Mouse (Mus musculus): ENCODE data around the gene Slc45a3. TPM values are rescaled to one million over a fixed set of nuclear protein-coding genes. Genes with fewer than 3 reads are reported as not detected.

The Slc45a3 gene
- total and polyA plus RNA-seq, 3 experiments: 15.6 to 40.7 TPM; not detected in 1

- H3K9me3 ChIP-seq (replicated peaks; ENCODE audit: insufficient read depth, low read length): no peaks in the 10 kb centered on the region
- H3K4me3 ChIP-seq (ENCODE audit: control insufficient read depth in 1 of 2, insufficient read depth in 1 of 2, low read depth in 2 of 2, low read length in 2 of 2): no peak overlapping the region
- DNase-seq (ENCODE audit: low read depth, low spot score): peak; percentile 76
- no peaks in the 10 kb centered on the region for H3K27me3 ChIP-seq (ENCODE audit: control insufficient read depth in 1 of 2, insufficient read depth in 2 of 2, low read length in 2 of 2)
- H3K9ac ChIP-seq (ENCODE audit: control insufficient read depth, low read depth, low read length, poor library complexity, severe bottlenecking): no peak overlapping the region
- peaks cover 22 to 23% of the 10 kb centered on the region in 2 experiments for H3K4me1 ChIP-seq (ENCODE audit: control insufficient read depth in 1 of 2, insufficient read depth in 2 of 2, low read length in 2 of 2)
- H3K36me3 ChIP-seq (ENCODE audit: control insufficient read depth in 1 of 2, insufficient read depth in 2 of 2, low read length in 2 of 2): peaks cover 22 to 39% of the 10 kb centered on the region in 2 experiments
- no peaks in the 10 kb centered on the region for H3K79me2 ChIP-seq (ENCODE audit: control insufficient read depth, insufficient read depth, low read length, poor library complexity)
- H3K27ac ChIP-seq (ENCODE audit: control insufficient read depth, low read depth, low read length): no peak overlapping the region
- no peak; the same call in 1 of the 2 replicates for TF ChIP-seq CHD1 (IDR thresholded peaks at IDR 0.05; ENCODE audit: low read depth, low read length)
- peak; percentile 75 for TF ChIP-seq RAD21 (IDR thresholded peaks at IDR 0.05; ENCODE audit: low read depth, low read length)
- peak; percentile 80 for TF ChIP-seq SMC3 (IDR thresholded peaks at IDR 0.05; ENCODE audit: low read depth, low read length)
- TF ChIP-seq GATA1 (IDR thresholded peaks at IDR 0.05; ENCODE audit: low read depth, low read length): no peak
- no peak for TF ChIP-seq JUND (IDR thresholded peaks at IDR 0.05; ENCODE audit: low read depth, low read length)
- no peak for TF ChIP-seq CHD2 (IDR thresholded peaks at IDR 0.05; ENCODE audit: low read length)
- TF ChIP-seq USF2 (IDR thresholded peaks at IDR 0.05; ENCODE audit: borderline replicate concordance in 1 of 2, insufficient read depth in 1 of 2, low read depth in 1 of 2, low read length in 2 of 2): no peak
- no peak for TF ChIP-seq ELF1 (IDR thresholded peaks at IDR 0.05; ENCODE audit: low read depth, low read length)
- TF ChIP-seq RCOR1 (IDR thresholded peaks at IDR 0.05; ENCODE audit: low read depth, low read length): no peak
- no peak for TF ChIP-seq KAT2A (conservative IDR thresholded peaks at IDR 0.05; ENCODE audit: low read depth, low read length)
- TF ChIP-seq NRF1 (IDR thresholded peaks at IDR 0.05; ENCODE audit: insufficient read depth, low read depth, low read length, poor library complexity, severe bottlenecking): no peak
- TF ChIP-seq TAL1 (IDR thresholded peaks at IDR 0.05; ENCODE audit: low read length): no peak
- no peak for TF ChIP-seq ZKSCAN1 (IDR thresholded peaks at IDR 0.05; ENCODE audit: low read depth, low read length)
- no peak for TF ChIP-seq POLR2AphosphoS5 (IDR thresholded peaks at IDR 0.05; ENCODE audit: borderline replicate concordance, low read depth, low read length)
- TF ChIP-seq GABPA (IDR thresholded peaks at IDR 0.05; ENCODE audit: low read depth, low read length): no peak
- no peak for TF ChIP-seq MEF2A (IDR thresholded peaks at IDR 0.05; ENCODE audit: extremely low read depth, insufficient replicate concordance, low read depth, low read length, poor library complexity, severe bottlenecking)
- no peak for TF ChIP-seq E2F4 (IDR thresholded peaks at IDR 0.05; ENCODE audit: borderline replicate concordance, low read depth, low read length)
- no peak for TF ChIP-seq UBTF (IDR thresholded peaks at IDR 0.05; ENCODE audit: borderline replicate concordance, insufficient read depth, low read depth, low read length)
- TF ChIP-seq TBP (IDR thresholded peaks at IDR 0.05; ENCODE audit: low read depth, low read length): no peak
- TF ChIP-seq MYB (IDR thresholded peaks at IDR 0.05; ENCODE audit: low read depth, low read length): no peak
- TF ChIP-seq MYC (IDR thresholded peaks at IDR 0.05; ENCODE audit: low read depth, low read length): no peak
- no peak for TF ChIP-seq MAZ (IDR thresholded peaks at IDR 0.05; ENCODE audit: low read depth, low read length)
- 0 out of 2 replicates have a peak, but pooled peaks have one; percentile 9 for TF ChIP-seq ZNF384 (IDR thresholded peaks at IDR 0.05; ENCODE audit: low read depth, low read length)
- no peak for TF ChIP-seq USF1 (IDR thresholded peaks at IDR 0.05; ENCODE audit: low read depth, low read length)
- no peak for TF ChIP-seq EP300 (IDR thresholded peaks at IDR 0.05; ENCODE audit: low read depth in 1 of 2, low read length in 2 of 2)
- TF ChIP-seq ETS1 (IDR thresholded peaks at IDR 0.05; ENCODE audit: low read depth, low read length): no peak
- TF ChIP-seq HCFC1 (IDR thresholded peaks at IDR 0.05; ENCODE audit: low read depth, low read length): no peak
- no peak for TF ChIP-seq ZMIZ1 (IDR thresholded peaks at IDR 0.05; ENCODE audit: low read depth, low read length)
- no peak; a peak in 1 of 4 replicates for TF ChIP-seq POLR2A (IDR thresholded peaks at IDR 0.05; ENCODE audit: control insufficient read depth in 1 of 2, insufficient read depth in 1 of 2, low read depth in 1 of 2, low read length in 2 of 2, poor library complexity in 1 of 2)
- TF ChIP-seq BHLHE40 (IDR thresholded peaks at IDR 0.05; ENCODE audit: borderline replicate concordance, low read depth, low read length): no peak
- TF ChIP-seq SIN3A (IDR thresholded peaks at IDR 0.05; ENCODE audit: low read length): 0 out of 2 replicates have a peak, but pooled peaks have one; percentile 27
- no peak for TF ChIP-seq MAFK (IDR thresholded peaks at IDR 0.05; ENCODE audit: borderline replicate concordance, low read depth, low read length)
- TF ChIP-seq MXI1 (IDR thresholded peaks at IDR 0.05; ENCODE audit: low read depth, low read length): no peak
- TF ChIP-seq ZC3H11A (IDR thresholded peaks at IDR 0.05; ENCODE audit: low read depth, low read length): peak; percentile 76
- TF ChIP-seq POLR2AphosphoS2 (IDR thresholded peaks at IDR 0.05; ENCODE audit: low read length): no peak
- peak; percentile 69 to 88 (median 80) for TF ChIP-seq CTCF (IDR thresholded peaks at IDR 0.05 in 2 of 3, conservative IDR thresholded peaks at IDR 0.05 in 1 of 3; ENCODE audit: control insufficient read depth in 1 of 3, insufficient read depth in 1 of 3, low read depth in 2 of 3, low read length in 3 of 3, poor library complexity in 1 of 3, severe bottlenecking in 1 of 3)
- TF ChIP-seq NELFE (IDR thresholded peaks at IDR 0.05; ENCODE audit: low read depth, low read length): no peak
Measured at GRCm38 (mm10) chr1:131937659-131938305, 25.0 kb upstream of the Slc45a3 start.
